Mouse (Mus musculus) cortical plate, adult 2 months (tissue): ENCODE measurements around the gene Rab5a. TPM values are rescaled to one million over a fixed set of nuclear protein-coding genes. Genes with fewer than 3 reads are reported as not detected.
"Not testable (repeated sequence)": the region's sequence is repeated elsewhere in the genome, so short reads cannot be mapped to it uniquely, and the experiment has no call there.

Experiments
- H3K27ac ChIP-seq: fragments of 200-500 bp; 2 replicates; pipeline ENCODE4 v1.5.1; 2012; ENCODE audit warnings: low read length, control low read depth, inconsistent platforms; ENCODE audit not compliant: insufficient read depth
- H3K4me1 ChIP-seq: fragments of 200-500 bp; 2 replicates; pipeline ENCODE4 v1.6.1; 2011; ENCODE audit warnings: low read length; ENCODE audit not compliant: control insufficient read depth, insufficient read depth
- H3K4me3 ChIP-seq: fragments of 200-500 bp; 2 replicates; pipeline ENCODE4 v1.5.1; 2011; ENCODE audit warnings: mild to moderate bottlenecking, low read length, control low read depth; ENCODE audit not compliant: insufficient read depth
- CTCF ChIP-seq: fragments of 200-500 bp; IDR thresholded peaks from 2 replicates; pipeline ENCODE4 v1.5.1; 2011; ENCODE audit warnings: mild to moderate bottlenecking, control low read depth, low read length; ENCODE audit not compliant: insufficient read depth; ENCODE audit errors: extremely low read depth
- POLR2A ChIP-seq: fragments of 200-500 bp; IDR thresholded peaks from 2 replicates; pipeline ENCODE4 v1.6.1; 2011; ENCODE audit warnings: mild to moderate bottlenecking, low read length, control low read depth; ENCODE audit not compliant: insufficient read depth; ENCODE audit errors: extremely low read depth
- polyA plus RNA-seq: library from polyadenylated mRNA; depleted of rRNA; stranded (reverse); fragments of >200 nt; gene quantifications from 2 replicates; pipeline ENCODE4 v1.2.3, GENCODE M21; 2012

Gene Rab5a
- polyA plus RNA-seq, 1 experiment: 89.9 TPM

DNA sequence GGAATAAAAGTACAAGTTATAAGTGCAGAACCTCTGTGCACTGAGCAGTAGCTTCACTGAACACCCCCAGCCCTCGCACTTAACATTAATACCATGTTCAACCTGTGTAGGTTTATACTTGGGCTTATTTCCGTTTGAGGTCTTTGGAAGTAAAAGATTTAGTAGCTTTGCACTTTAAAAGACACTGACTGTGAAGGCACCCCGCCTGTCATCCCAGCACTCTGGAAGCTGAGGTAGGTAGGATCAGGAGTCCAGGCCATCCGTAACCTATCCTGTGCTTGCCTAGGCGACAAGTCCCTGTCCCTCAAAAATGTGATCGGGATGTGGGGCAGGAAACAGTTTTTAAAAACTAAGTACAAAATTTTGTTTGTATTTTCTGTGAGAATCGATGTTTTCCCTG, 1.4 kb downstream of the Rab5a start:
- peak overlapping the region; percentile 55; the same call in 1 of the 2 replicates for H3K4me3 ChIP-seq
- no peak for TF ChIP-seq CTCF
- TF ChIP-seq POLR2A: no peak
- H3K4me1 ChIP-seq: peaks cover 3% of the 10 kb centered on the region; the same call in 1 of the 2 replicates
- H3K27ac ChIP-seq: no peak overlapping the region

- H3K4me3 ChIP-seq: no peak overlapping the region
- no peak overlapping the region for H3K27ac ChIP-seq
- H3K4me1 ChIP-seq: no peaks in the 10 kb centered on the region
- TF ChIP-seq POLR2A (no peak), CTCF (no peak)
These were observed 9.4 kb downstream of the Rab5a start for GRCm38 (mm10) chr17:53488291-53489006.

DNA sequence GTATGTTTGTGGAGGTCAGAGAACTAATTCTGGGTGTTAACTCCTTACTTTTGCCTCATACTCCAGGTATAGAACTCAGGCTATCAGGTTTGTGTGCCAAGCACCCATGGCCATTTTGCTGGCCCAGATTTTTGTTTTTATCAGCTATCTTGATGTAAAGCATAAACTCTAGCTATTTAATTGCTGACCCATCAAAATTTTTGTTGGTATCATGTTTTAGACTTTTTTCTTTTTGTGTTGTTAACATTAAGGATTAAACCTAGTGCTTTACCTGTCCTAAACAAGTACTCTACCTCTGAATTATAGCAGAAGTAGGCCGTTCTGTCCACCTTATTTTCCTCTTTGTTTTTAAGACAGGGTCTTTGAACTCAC, 10.0 kb downstream of the Rab5a start:
- H3K4me3 ChIP-seq: no peak overlapping the region
- no peak for TF ChIP-seq POLR2A
- no peak for TF ChIP-seq CTCF
- no peak overlapping the region for H3K27ac ChIP-seq
- no peaks in the 10 kb centered on the region for H3K4me1 ChIP-seq

- no peak overlapping the region for H3K27ac ChIP-seq
- no peaks in the 10 kb centered on the region for H3K4me1 ChIP-seq
- no peak overlapping the region for H3K4me3 ChIP-seq
- TF ChIP-seq CTCF: no peak
- no peak for TF ChIP-seq POLR2A
These were observed 23.9 kb downstream of the Rab5a start for GRCm38 (mm10) chr17:53502966-53503365.

GRCm38 (mm10) chr17:53512311-53512951, 33.4 kb downstream of the Rab5a start:
- Histone ChIP-seq H3K4me1 (no peaks in the 10 kb centered on the region), H3K4me3 (no peak overlapping the region), H3K27ac (no peak overlapping the region)
- peak; percentile 42 for TF ChIP-seq CTCF
- TF ChIP-seq POLR2A: no peak

- no peak overlapping the region for H3K4me3 ChIP-seq
- no peak overlapping the region for H3K27ac ChIP-seq
- no peak for TF ChIP-seq POLR2A
- no peak for TF ChIP-seq CTCF
- H3K4me1 ChIP-seq: no peaks in the 10 kb centered on the region
These were observed 40.3 kb downstream of the Rab5a start for GRCm38 (mm10) chr17:53519364-53519763.

GRCm38 (mm10) chr17:53520509-53520908, 41.5 kb downstream of the Rab5a start:
- TF ChIP-seq CTCF (no peak), POLR2A (no peak)
- H3K4me3 ChIP-seq: no peak overlapping the region

DNA sequence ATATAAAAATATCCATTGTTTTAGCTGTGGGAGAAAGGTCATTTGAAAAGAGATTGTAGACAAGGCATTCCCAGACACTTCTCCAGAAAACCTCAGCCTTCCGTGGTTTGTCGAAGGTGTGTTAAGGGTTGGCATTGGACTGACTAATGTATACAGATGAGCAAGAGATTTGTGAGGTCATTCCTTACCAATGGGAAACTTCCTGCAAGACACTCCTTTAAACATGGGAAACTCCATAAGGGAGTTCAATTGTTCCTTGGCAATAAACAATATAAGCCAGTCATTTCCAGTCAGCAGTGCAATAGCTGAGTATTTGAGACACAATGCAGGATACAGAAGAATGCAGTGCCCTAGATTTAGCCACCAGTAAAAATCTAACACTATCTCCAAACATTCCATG, 49.0 kb downstream of the Rab5a start:
- TF ChIP-seq CTCF: no peak
- TF ChIP-seq POLR2A: no peak

More at GRCm38 (mm10) chr17:53520509-53520908, 41.5 kb downstream of the Rab5a start:
- Histone ChIP-seq H3K27ac (no peak overlapping the region), H3K4me1 (no peaks in the 10 kb centered on the region)

GRCm38 (mm10) chr17:53531160-53531559, 52.1 kb downstream of the Rab5a start:
- no peaks in the 10 kb centered on the region for H3K4me1 ChIP-seq
- H3K4me3 ChIP-seq: no peak overlapping the region
- H3K27ac ChIP-seq: no peak overlapping the region
- peak; percentile 13; the same call in 1 of the 2 replicates for TF ChIP-seq CTCF
- no peak for TF ChIP-seq POLR2A

More for the DNA sequence above, 49.0 kb downstream of the Rab5a start:
- Histone ChIP-seq H3K27ac (no peak overlapping the region), H3K4me3 (no peak overlapping the region), H3K4me1 (no peaks in the 10 kb centered on the region)

GRCm38 (mm10) chr17:53532425-53532824, 53.4 kb downstream of the Rab5a start:
- TF ChIP-seq CTCF (no peak), POLR2A (no peak)
- H3K4me1 ChIP-seq: no peaks in the 10 kb centered on the region
- H3K4me3 ChIP-seq: no peak overlapping the region
- H3K27ac ChIP-seq: no peak overlapping the region

DNA sequence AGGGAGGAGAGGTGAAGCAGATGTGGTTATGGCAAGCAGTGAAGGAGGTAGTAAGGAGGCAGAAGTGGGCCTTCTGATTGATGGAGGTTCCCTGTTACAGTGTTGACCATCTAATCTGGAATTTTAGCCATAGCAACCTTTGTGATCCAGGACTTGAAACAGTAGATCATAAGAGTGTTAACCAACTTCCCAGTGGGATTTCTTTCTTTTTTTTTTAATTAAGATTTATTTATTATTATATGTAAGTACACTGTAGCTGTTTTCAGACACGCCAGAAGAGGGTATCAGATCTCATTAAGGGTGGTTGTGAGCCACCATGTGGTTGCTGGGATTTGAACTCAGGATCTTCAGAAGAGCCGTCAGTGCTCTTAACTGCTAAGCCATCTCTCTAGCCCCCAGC, 60.3 kb downstream of the Rab5a start, which contains the start of gene Pp2d1:
Gene Pp2d1 (minus strand): TSS at position 101 of the 400 bp plus-strand sequence.
- not testable (repeated sequence) for H3K27ac ChIP-seq, H3K4me1 ChIP-seq, H3K4me3 ChIP-seq
